Mouse (Mus musculus): ENCODE results near the gene Rps11. TPM values are rescaled to one million over a fixed set of nuclear protein-coding genes. Genes with fewer than 3 reads are reported as not detected.
"Not testable (repeated sequence)": the region's sequence is repeated elsewhere in the genome, so short reads cannot be mapped to it uniquely, and the experiment has no call there.

Rps11 gene
- polyA plus RNA-seq, 1 experiment from 2014 or later, result 1,388 TPM

DNA sequence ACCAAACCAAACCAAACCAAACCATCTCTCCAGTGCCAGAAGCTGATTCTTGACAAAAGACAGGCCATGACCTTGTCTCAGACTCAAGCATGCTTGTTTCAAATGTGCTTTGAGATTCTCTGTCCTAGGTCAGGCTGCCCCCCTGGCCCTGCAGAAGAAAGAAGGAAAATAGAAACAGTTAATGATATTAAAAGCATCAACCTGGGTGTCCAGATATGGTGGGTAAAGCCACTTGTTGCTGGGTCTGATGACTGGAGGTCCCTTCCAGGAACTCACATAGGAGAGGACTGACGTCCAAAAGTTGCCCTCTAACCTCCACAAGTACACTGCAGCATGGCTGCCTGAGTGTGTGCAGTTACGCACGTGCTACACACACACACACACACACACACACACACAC is 36.6 kb upstream of the Rps11 start:
- no peak overlapping the region for H3K27ac ChIP-seq
- H3K4me3 ChIP-seq (ENCODE audit: inconsistent target), result no peak overlapping the region
- no peaks in the 10 kb centered on the region for H3K79me2 ChIP-seq (ENCODE audit: inconsistent target)
- WGBS (ENCODE audit: missing documents), result 80% methylated on average over 2 of the region's 3 CpGs
- peaks cover 16% of the 10 kb centered on the region; the same call in 1 of the 2 replicates for H3K36me3 ChIP-seq (ENCODE audit: inconsistent target)

DNA sequence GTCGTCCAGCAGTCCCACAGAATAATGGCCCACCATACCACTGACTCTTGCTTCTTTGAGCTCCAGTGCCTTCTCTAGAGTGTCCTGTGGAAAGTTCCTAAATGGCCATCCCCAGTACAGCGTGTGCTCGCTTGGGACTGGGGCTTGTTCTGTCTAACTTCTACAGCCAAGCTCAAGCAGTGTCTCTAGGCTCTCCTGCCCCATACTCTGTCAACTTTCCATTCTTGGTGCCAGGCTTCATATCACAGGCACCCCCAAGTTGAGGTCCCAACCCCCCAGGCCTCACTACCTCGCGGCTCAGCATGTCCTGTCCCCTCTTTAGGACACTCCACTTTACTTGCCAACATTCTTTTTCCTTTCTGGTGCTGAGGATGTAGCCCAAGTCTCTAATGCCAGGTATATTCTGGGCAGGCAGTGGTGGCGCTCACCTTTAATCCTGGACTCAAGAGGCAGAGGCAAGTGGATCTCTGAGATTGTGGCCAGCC is 36.1 kb upstream of the Rps11 start:
- Histone ChIP-seq H3K27ac (no peak overlapping the region), H3K4me3 (ENCODE audit: inconsistent target) (no peak overlapping the region), H3K79me2 (ENCODE audit: inconsistent target) (no peaks in the 10 kb centered on the region), H3K36me3 (ENCODE audit: inconsistent target) (peaks cover 16% of the 10 kb centered on the region; the same call in 1 of the 2 replicates)
- 94% methylated on average over 5 of the region's 6 CpGs for WGBS (ENCODE audit: missing documents)

DNA sequence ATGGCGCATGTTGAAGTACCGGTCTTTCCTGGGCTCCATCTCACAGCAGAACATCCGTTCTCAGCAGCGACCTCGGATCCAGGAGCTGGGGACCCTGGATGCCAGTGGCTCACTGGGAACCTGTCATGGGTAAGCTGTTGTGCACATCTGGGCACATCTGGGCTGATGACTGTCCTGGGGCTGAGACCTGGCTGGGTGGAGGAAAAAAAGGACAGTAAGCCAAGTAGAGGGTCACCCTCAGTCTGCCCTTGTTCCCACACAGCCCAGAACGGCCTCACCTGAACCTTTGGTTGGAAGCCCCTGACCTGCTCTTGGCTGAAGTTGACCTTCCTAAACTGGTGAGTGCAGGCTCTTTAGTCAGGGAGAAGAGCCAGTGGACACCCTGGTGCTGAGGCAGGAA is 34.8 kb upstream of the Rps11 start:
- no peaks in the 10 kb centered on the region for H3K79me2 ChIP-seq (ENCODE audit: inconsistent target)
- 100% methylated on average over 5 of the region's 6 CpGs for WGBS (ENCODE audit: missing documents)
- H3K36me3 ChIP-seq (ENCODE audit: inconsistent target), result peaks cover 16% of the 10 kb centered on the region; the same call in 1 of the 2 replicates
- no peak overlapping the region for H3K27ac ChIP-seq
- H3K4me3 ChIP-seq (ENCODE audit: inconsistent target), result no peak overlapping the region

DNA sequence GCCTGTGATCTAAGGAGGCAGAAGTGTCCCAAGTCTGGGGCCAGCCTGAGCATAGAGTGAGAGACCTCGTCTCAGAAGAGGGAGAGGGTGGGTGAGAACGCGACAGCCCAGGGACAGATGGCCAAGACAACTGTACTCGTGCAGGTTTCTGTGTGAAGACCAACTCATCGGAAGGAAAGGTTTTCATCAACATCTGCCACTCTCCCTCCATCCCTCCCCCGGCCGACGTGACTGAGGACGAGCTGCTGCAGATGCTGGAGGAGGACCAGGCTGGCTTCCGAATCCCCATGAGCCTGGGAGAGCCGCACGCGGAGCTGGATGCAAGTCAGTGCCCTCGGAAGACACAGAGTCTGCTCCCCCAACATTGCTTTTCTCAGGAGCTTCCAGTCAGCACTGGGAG is 33.2 kb upstream of the Rps11 start:
- 95% methylated on average over 14 of the region's 14 CpGs for WGBS (ENCODE audit: missing documents)

DNA sequence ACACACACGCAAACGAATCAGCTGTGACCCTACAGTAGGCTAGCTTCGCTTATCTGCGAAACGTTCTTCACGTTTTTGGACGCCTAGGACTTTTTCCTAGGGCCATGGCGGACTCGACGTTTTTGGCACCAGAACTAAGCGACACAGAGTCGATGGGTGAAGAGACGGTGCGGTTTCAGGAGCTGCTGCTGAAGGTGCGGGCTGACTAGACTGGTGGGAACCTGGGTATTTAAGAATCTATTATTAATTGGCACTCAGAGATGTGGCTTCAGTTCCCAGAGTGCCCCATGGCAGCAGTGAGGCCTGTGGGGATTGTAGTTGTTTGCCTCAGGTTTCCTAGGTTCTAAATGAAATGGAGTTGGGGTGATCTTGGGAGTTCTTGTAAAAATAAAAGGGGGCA is 32.0 kb upstream of the Rps11 start:
- Histone ChIP-seq H3K4me3 (ENCODE audit: inconsistent target) (no peak overlapping the region), H3K79me2 (ENCODE audit: inconsistent target) (peaks cover 5% of the 10 kb centered on the region; the same call in 1 of the 2 replicates), H3K36me3 (ENCODE audit: inconsistent target) (peaks cover 16% of the 10 kb centered on the region; the same call in 1 of the 2 replicates), H3K27ac (no peak overlapping the region)
- 93% methylated on average over 15 of the region's 15 CpGs for WGBS (ENCODE audit: missing documents)

More for the DNA sequence above, 33.2 kb upstream of the Rps11 start:
- no peaks in the 10 kb centered on the region for H3K79me2 ChIP-seq (ENCODE audit: inconsistent target)
- peaks cover 16% of the 10 kb centered on the region; the same call in 1 of the 2 replicates for H3K36me3 ChIP-seq (ENCODE audit: inconsistent target)
- no peak overlapping the region for H3K4me3 ChIP-seq (ENCODE audit: inconsistent target)
- no peak overlapping the region for H3K27ac ChIP-seq

DNA sequence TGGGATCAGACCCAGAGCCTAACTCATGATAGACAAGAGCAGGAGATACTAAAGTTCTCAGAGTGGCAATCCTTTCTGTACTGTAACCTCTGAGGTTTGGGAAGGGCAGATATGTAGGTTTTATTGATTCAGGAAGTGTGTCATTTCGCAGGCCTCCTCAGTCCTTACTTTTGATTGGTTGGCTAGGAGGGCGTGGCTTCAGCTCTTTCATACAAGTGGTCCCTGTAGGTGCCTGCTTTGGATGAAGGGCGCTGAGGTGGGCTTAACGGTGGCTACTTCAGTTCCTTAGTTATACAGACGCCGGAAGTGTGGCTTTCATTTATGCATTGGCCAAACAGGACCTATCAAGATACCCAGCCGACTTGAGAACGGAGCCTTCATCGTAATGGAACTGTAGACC is 31.4 kb upstream of the Rps11 start:
- Histone ChIP-seq H3K27ac (no peak overlapping the region), H3K4me3 (ENCODE audit: inconsistent target) (no peak overlapping the region)
- WGBS (ENCODE audit: missing documents), result 88% methylated on average over 9 of the region's 9 CpGs

DNA sequence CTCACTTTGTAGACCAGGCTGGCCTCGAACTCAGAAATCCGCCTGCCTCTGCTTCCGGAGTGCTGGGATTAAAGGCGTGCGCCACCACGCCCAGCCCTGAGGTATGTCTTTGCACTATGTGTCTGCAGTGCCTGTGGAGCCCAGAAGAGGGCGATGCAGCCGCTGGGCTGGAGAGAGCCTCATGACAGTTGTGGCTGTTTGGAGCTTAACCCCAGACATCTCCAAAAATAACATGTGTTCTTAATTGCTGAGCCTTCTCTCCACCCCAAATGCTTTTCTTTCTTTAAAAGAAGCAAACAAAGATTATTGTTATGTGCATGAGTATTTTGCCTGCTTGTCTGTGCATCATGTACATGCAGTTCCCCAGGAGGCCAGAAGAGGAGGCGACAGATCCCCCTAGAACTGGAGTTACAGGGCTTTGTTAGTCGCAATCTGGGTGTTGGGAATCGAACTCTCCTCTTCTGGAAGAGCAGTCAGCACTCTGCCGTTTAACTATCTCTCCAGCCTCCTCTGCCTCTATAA is 30.8 kb upstream of the Rps11 start:
- peaks cover 5% of the 10 kb centered on the region; the same call in 1 of the 2 replicates for H3K79me2 ChIP-seq (ENCODE audit: inconsistent target)
- WGBS (ENCODE audit: missing documents), result 89% methylated on average over 12 of the region's 12 CpGs
- H3K27ac ChIP-seq, result peak overlapping the region; percentile 95
- peaks cover 15% of the 10 kb centered on the region; the same call in 1 of the 2 replicates for H3K36me3 ChIP-seq (ENCODE audit: inconsistent target)
- peak overlapping the region; percentile 88 for H3K4me3 ChIP-seq (ENCODE audit: inconsistent target)

More for the DNA sequence above, 31.4 kb upstream of the Rps11 start:
- Histone ChIP-seq H3K36me3 (ENCODE audit: inconsistent target) (peaks cover 16% of the 10 kb centered on the region; the same call in 1 of the 2 replicates), H3K79me2 (ENCODE audit: inconsistent target) (peaks cover 5% of the 10 kb centered on the region; the same call in 1 of the 2 replicates)

DNA sequence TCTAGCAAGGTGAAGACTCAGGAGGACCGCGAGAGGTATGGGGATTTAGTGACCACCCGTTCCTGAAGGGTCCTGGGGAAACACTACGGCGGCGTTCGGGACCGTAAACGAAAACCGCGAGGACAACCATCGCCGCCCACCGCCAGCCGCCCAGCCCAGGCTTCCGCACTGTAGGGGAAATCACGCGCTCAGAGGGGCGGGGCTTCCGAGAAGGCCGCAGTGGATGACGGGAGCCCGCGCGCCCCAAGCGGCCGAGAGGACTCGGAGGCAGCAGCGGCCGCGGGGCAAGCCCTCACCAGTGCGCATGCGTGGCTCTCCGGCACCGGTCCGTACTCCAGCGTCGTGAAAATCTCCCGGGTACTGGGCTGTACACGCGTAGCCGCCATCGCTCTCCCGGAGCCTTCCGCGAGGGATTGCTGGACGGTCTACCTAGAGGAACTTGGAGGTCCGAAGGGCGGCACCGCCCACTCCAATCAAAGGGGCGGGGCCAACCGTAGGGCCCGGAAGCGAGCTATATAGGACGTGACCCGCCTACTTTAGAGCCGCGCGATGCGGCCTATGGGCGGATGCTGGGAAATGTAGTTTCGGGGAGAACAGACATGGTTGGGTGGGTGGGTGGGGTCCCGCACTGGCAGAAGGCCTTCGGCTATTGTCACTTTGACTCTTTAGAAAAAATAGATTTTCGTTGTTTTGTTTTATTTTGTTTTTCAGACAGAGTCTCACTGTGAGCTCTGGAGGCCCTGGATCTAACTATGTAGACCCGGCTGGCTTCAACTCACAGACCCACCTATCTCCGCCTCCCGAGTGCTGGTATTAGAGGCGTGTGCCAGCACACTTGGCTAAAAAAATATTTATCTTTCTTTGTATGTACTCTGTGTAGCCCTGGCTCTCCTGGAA is 30.1 kb upstream of the Rps11 start, which contains the start of the genes Pih1d1 and Aldh16a1:
TSS of gene Pih1d1 (plus strand) at position 208 of the 897 bp plus-strand sequence.
TSS of gene Aldh16a1 (minus strand) at position 489 of the 897 bp plus-strand sequence.
- Histone ChIP-seq H3K4me3 (ENCODE audit: inconsistent target) (peak within 1 kb of the TSS; percentile 88), H3K36me3 (ENCODE audit: inconsistent target) (peaks cover 8% of the 10 kb centered on the region; the same call in 1 of the 2 replicates), H3K27ac (peak within 1 kb of the TSS; percentile 95), H3K79me2 (ENCODE audit: inconsistent target) (peaks cover 5% of the 10 kb centered on the region; the same call in 1 of the 2 replicates)
- WGBS (ENCODE audit: missing documents), result 3% methylated on average over 69 of the region's 69 CpGs

DNA sequence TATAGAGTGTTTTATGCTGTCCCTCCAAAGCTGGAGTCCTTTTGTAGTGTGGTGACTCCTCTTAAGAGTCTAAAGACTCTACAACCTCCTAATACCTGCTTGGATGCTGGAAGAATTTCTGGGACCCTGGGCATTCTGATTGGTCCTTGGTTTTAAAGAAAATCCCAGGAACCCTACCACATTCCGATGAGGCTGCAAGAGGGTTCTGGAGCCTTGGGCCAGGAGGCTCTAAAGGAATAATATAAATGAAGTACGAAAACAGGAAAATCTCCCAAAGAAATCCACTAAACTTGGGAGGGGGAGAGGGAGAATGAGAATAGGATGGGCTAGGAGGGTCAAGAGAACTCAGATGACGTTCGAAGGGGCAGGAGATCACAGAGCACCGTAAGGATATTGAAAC is 29.3 kb upstream of the Rps11 start:
- H3K27ac ChIP-seq, result peak overlapping the region; percentile 95
- peak overlapping the region; percentile 88 for H3K4me3 ChIP-seq (ENCODE audit: inconsistent target)
- H3K36me3 ChIP-seq (ENCODE audit: inconsistent target), result peaks cover 6% of the 10 kb centered on the region; the same call in 1 of the 2 replicates
- peaks cover 5% of the 10 kb centered on the region; the same call in 1 of the 2 replicates for H3K79me2 ChIP-seq (ENCODE audit: inconsistent target)
- WGBS (ENCODE audit: missing documents), result 3% methylated on average over 5 of the region's 5 CpGs

DNA sequence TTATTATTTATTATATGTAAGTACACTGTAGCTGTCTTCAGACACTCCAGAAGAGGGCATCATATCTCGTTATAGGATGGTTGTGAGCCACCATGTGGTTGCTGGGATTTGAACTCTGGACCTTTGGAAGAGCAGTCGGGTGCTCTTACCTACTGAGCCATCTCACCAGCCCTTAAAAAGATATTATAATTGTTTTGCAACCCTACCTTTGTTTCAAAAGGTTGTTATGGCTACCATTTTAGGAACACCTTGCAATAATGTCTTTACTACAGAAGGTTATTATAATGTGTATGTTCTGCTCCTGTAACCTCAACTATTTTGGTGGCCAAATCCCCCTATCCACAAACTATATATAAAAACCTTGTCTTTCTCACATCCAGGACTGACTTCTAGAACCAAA is 28.8 kb upstream of the Rps11 start:
- H3K79me2 ChIP-seq (ENCODE audit: inconsistent target); H3K27ac ChIP-seq: not testable (repeated sequence)
- 95% methylated on average over 2 of the region's 2 CpGs for WGBS (ENCODE audit: missing documents)

DNA sequence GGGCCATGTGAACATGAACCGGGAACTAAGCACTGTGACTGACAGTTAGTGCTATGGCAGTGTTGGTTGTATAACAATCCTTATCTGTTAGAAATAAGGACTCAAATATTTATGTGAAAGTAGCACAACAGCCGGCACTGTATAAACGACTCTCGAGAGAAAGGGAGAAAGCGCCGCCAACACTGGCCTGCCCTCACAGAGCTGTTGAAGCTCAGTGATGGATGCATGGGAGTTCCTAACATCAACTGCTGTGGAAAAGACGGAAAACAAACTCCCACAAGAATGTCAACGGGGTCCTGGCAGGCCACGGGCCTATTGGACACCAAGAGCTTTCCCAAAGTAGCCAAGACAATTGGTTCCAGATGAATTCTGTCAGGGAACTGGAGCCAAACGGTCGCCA is 27.1 kb upstream of the Rps11 start:
- WGBS (ENCODE audit: missing documents), result 85% methylated on average over 11 of the region's 11 CpGs
- H3K27ac ChIP-seq, result no peak overlapping the region
- peaks cover 19% of the 10 kb centered on the region; the same call in 1 of the 2 replicates for H3K36me3 ChIP-seq (ENCODE audit: inconsistent target)

More for the DNA sequence above, 28.8 kb upstream of the Rps11 start:
- not testable (repeated sequence) for H3K36me3 ChIP-seq (ENCODE audit: inconsistent target)
- peak overlapping the region; percentile 88; the same call in 1 of the 2 replicates for H3K4me3 ChIP-seq (ENCODE audit: inconsistent target)

DNA sequence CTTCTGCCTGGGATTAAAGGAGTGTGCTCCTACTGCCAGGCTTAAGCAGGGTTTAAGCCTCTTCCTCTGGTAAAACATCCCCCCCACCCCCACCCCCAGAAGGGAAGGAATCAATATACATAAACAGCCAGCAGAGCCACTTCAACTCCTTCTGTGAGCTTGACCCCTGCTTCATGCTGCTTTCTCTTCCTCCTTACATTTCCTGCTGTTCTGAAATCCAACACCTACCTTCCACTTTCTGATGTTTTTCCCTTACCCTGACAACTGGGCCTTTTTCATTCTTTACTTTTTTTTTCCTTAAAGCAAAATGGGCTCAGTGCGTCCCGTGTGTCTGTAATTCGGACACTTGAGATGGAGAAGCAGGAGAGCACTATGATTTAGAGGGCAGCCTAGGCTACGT is 26.1 kb upstream of the Rps11 start:
- 59% methylated on average over 4 of the region's 4 CpGs for WGBS (ENCODE audit: missing documents)
- H3K79me2 ChIP-seq (ENCODE audit: inconsistent target), result peaks cover 5% of the 10 kb centered on the region; the same call in 1 of the 2 replicates
- H3K4me3 ChIP-seq (ENCODE audit: inconsistent target), result no peak overlapping the region
- no peak overlapping the region for H3K27ac ChIP-seq
- peaks cover 29% of the 10 kb centered on the region for H3K36me3 ChIP-seq (ENCODE audit: inconsistent target)

More for the DNA sequence above, 27.1 kb upstream of the Rps11 start:
- Histone ChIP-seq H3K79me2 (ENCODE audit: inconsistent target) (peaks cover 5% of the 10 kb centered on the region; the same call in 1 of the 2 replicates), H3K4me3 (ENCODE audit: inconsistent target) (no peak overlapping the region)

DNA sequence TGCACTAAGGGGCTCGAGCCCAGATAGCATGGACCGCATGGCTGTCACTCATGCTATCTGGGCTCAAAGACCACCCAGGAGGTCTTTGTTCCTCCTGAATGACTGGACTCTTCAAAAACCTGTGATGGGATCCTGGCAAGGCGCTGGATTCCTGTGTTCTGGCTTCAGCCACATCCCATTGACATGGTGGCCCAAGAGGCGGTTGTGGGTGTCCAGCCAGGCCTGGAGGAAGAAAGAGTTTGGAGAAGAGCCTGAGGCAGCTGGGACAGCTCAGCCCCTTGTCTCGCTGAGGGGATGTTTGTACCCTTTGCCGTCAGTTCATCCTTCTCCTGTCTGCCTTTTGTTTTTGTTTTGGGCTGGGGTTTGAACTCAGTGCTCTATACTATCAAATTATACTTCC is 25.3 kb upstream of the Rps11 start:
- Histone ChIP-seq H3K27ac (no peak overlapping the region), H3K4me3 (ENCODE audit: inconsistent target) (no peak overlapping the region), H3K36me3 (ENCODE audit: inconsistent target) (peaks cover 35% of the 10 kb centered on the region), H3K79me2 (ENCODE audit: inconsistent target) (peaks cover 5% of the 10 kb centered on the region; the same call in 1 of the 2 replicates)
- 87% methylated on average over 6 of the region's 6 CpGs for WGBS (ENCODE audit: missing documents)

DNA sequence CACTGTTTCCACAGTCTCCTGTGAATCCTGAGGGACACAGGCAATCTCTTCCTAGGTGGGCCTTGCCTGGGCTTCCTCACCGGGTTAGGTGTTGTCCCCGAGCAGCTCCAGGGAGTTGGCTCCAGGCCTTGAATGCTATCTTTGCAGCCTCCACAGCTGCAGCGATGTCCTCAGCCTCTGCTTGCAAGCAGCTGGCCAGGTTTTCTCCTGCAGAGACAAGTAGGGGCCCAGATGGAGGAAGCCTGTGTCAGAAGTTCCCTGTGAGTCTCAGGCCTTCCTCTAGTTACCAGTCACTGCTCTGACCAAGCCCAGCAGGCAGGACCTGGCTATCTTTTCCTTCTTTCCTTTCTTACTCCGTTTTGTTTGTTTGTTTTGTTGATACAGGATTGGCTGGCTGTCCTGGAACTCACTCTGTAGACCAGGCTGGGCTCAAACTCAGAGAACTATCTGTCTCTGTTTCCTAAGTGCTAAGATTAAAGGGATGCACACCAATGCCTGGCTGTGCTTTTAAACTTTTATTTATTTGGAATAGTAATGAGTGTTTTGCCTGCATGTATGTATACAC is 24.4 kb upstream of the Rps11 start:
- no peak overlapping the region for H3K4me3 ChIP-seq (ENCODE audit: inconsistent target)
- 84% methylated on average over 4 of the region's 4 CpGs for WGBS (ENCODE audit: missing documents)
- H3K79me2 ChIP-seq (ENCODE audit: inconsistent target), result peaks cover 5% of the 10 kb centered on the region; the same call in 1 of the 2 replicates
- no peak overlapping the region for H3K27ac ChIP-seq
- peaks cover 44% of the 10 kb centered on the region for H3K36me3 ChIP-seq (ENCODE audit: inconsistent target)
